Mouse (Mus musculus): ENCODE results near the gene Stk38l.
A peak's percentile ranks its signal among the peaks of the same experiment; 100 is the strongest.

Gene Stk38l

GRCm38 (mm10) chr6:146724581-146725383, at the start of gene Stk38l:
Gene Stk38l, plus strand, starts transcription at chr6:146724995.
- DNase-seq (ENCODE audit: low read depth): peak; percentile 98

GRCm38 (mm10) chr6:146676904-146677303, 47.9 kb upstream of the Stk38l start:
- DNase-seq (ENCODE audit: low read depth): no peak

- DNase-seq (ENCODE audit: low read depth): no peak
Measured at GRCm38 (mm10) chr6:146678136-146679070, 46.4 kb upstream of the Stk38l start.

- no peak for DNase-seq (ENCODE audit: low read depth)
Measured at GRCm38 (mm10) chr6:146683881-146684280, 40.9 kb upstream of the Stk38l start.

GRCm38 (mm10) chr6:146685781-146686308, 39.0 kb upstream of the Stk38l start:
- peak; percentile 86 for DNase-seq (ENCODE audit: low read depth)

- no peak for DNase-seq (ENCODE audit: low read depth)
Measured at GRCm38 (mm10) chr6:146686463-146687196, 38.2 kb upstream of the Stk38l start.

GRCm38 (mm10) chr6:146688010-146688409, 36.8 kb upstream of the Stk38l start:
- no peak for DNase-seq (ENCODE audit: low read depth)

- DNase-seq (ENCODE audit: low read depth): no peak
Measured at GRCm38 (mm10) chr6:146688861-146689260, 35.9 kb upstream of the Stk38l start.

- DNase-seq (ENCODE audit: low read depth): peak; percentile 21
Measured at GRCm38 (mm10) chr6:146697767-146698166, 27.0 kb upstream of the Stk38l start.

GRCm38 (mm10) chr6:146698376-146698775, 26.4 kb upstream of the Stk38l start:
- DNase-seq (ENCODE audit: low read depth): no peak

GRCm38 (mm10) chr6:146700461-146700860, 24.3 kb upstream of the Stk38l start:
- DNase-seq (ENCODE audit: low read depth): no peak

GRCm38 (mm10) chr6:146702126-146702881, 22.5 kb upstream of the Stk38l start:
- no peak for DNase-seq (ENCODE audit: low read depth)

- no peak for DNase-seq (ENCODE audit: low read depth)
Measured at GRCm38 (mm10) chr6:146703351-146703750, 21.4 kb upstream of the Stk38l start.

- DNase-seq (ENCODE audit: low read depth): no peak
Measured at GRCm38 (mm10) chr6:146705631-146706030, 19.2 kb upstream of the Stk38l start.

- DNase-seq (ENCODE audit: low read depth): no peak
Measured at GRCm38 (mm10) chr6:146719606-146720005, 5.2 kb upstream of the Stk38l start.

GRCm38 (mm10) chr6:146723805-146724204, 990 bp upstream of the Stk38l start:
- no peak for DNase-seq (ENCODE audit: low read depth)

- DNase-seq (ENCODE audit: low read depth): peak; percentile 59
Measured at GRCm38 (mm10) chr6:146725384-146725791, 593 bp downstream of the Stk38l start.

GRCm38 (mm10) chr6:146731031-146731430, 6.2 kb downstream of the Stk38l start:
- peak; percentile 47 for DNase-seq (ENCODE audit: low read depth)

GRCm38 (mm10) chr6:146731692-146732091, 6.9 kb downstream of the Stk38l start:
- DNase-seq (ENCODE audit: low read depth): peak; percentile 65

GRCm38 (mm10) chr6:146732232-146732631, 7.4 kb downstream of the Stk38l start:
- no peak for DNase-seq (ENCODE audit: low read depth)

- peak; percentile 38 for DNase-seq (ENCODE audit: low read depth)
Measured at GRCm38 (mm10) chr6:146732676-146733075, 7.9 kb downstream of the Stk38l start.

All from NIH3T3 (cell line).